Mouse (Mus musculus) lung, adult 2 months (tissue): ENCODE results near the gene Zdhhc19.

Experiments
- CTCF ChIP-seq: fragments of 200-500 bp; IDR thresholded peaks from 2 replicates; pipeline ENCODE4 v1.5.1; 2011; ENCODE audit warnings: mild to moderate bottlenecking, low read length, control low read depth; ENCODE audit not compliant: insufficient read depth
- POLR2A ChIP-seq: fragments of 200-500 bp; IDR thresholded peaks from 2 replicates; pipeline ENCODE4 v1.6.1; 2011; ENCODE audit warnings: low read depth, mild to moderate bottlenecking, control low read depth, low read length, borderline replicate concordance; ENCODE audit errors: extremely low read depth

DNA sequence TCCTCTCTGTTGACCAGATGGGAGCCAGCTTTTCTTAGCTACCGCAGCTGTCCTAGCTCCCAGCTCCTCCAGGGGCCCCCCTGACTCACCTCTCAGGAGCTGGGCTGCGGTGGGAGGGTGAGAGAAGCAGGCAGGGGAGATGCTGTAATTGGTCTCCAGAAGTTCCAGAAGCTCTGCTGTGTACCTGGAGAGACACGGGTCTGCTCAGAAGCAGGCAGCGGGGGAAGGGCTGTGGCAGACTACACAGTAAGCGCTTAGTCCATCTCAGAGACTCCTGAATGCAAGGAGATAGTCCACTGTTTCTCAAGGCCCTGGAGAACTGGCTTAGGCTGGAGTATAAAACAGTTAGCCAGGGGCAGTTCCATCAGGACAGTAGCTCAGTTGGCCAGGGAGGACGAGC is 10.0 kb upstream of the Zdhhc19 start:
- TF ChIP-seq POLR2A (no peak), CTCF (no peak)
